Mouse (Mus musculus) midbrain, embryonic 14.5 days (tissue): Measurements from ENCODE around the gene Fiz1. TPM values are rescaled to one million over a fixed set of nuclear protein-coding genes. Genes with fewer than 3 reads are reported as not detected.

Source experiments
- polyA plus RNA-seq: library from polyadenylated mRNA; unstranded; fragments of >200 nt; fragmentation: Nextera tagmentation; extraction: Ambion mirVana; gene quantifications from 2 replicates; pipeline ENCODE4 v1.2.1, GENCODE M21; 2014

Fiz1 gene
- polyA plus RNA-seq, 1 experiment from 2014 or later = 38.0 TPM

Other genes with a start within 250 kb of the Fiz1 start
- gene Fam71e2, start 243.4 kb downstream of the Fiz1 start, polyA plus RNA-seq = not detected in 2 replicates
- gene Il11, start 231.8 kb downstream of the Fiz1 start, polyA plus RNA-seq = 0.17 and 0.43 TPM in 2 replicates
- gene Tmem190, start 231.8 kb downstream of the Fiz1 start, polyA plus RNA-seq = not detected in 2 replicates
- 2.7 and 3.5 TPM in 2 replicates for gene Tmem238, start 225.0 kb downstream of the Fiz1 start, polyA plus RNA-seq
- 149 and 188 TPM in 2 replicates for gene Rpl28, start 221.8 kb downstream of the Fiz1 start, polyA plus RNA-seq
- gene Ube2s, start 202.1 kb downstream of the Fiz1 start, polyA plus RNA-seq = 290 and 338 TPM in 2 replicates
- gene Shisa7, start 170.0 kb downstream of the Fiz1 start, polyA plus RNA-seq = 14.0 and 19.4 TPM in 2 replicates
- 3.5 and 6.6 TPM in 2 replicates for gene Isoc2b, start 144.4 kb downstream of the Fiz1 start, polyA plus RNA-seq
- 0.43 and 0.54 TPM in 2 replicates for gene Isoc2a, start 137.5 kb downstream of the Fiz1 start, polyA plus RNA-seq
- 0.55 TPM in 1 of 2 replicates, not detected in the other for gene Gm36210, start 108.2 kb downstream of the Fiz1 start, polyA plus RNA-seq
- gene Zfp628, start 99.5 kb downstream of the Fiz1 start, polyA plus RNA-seq = 4.6 and 5.1 TPM in 2 replicates
- gene Nat14, start 92.7 kb downstream of the Fiz1 start, polyA plus RNA-seq = 24.0 and 28.9 TPM in 2 replicates
- 0.12 and 0.84 TPM in 2 replicates for gene Ssc5d, start 88.9 kb downstream of the Fiz1 start, polyA plus RNA-seq
- not detected in 2 replicates for gene Sbk2, start 50.3 kb downstream of the Fiz1 start, polyA plus RNA-seq
- gene Sbk3, start 43.5 kb downstream of the Fiz1 start, polyA plus RNA-seq = 0.59 and 0.89 TPM in 2 replicates
- 69.3 and 76.5 TPM in 2 replicates for gene Zfp579, start 18.5 kb downstream of the Fiz1 start, polyA plus RNA-seq
- 8.4 and 9.4 TPM in 2 replicates for gene Zfp524, start 282 bp downstream of the Fiz1 start, polyA plus RNA-seq
- 1.3 TPM in 1 of 2 replicates, not detected in the other for gene Gm44973, start 799 bp upstream of the Fiz1 start, polyA plus RNA-seq
- 6.8 and 8.3 TPM in 2 replicates for gene Zfp865, start 5.7 kb upstream of the Fiz1 start, polyA plus RNA-seq
- gene Ccdc106, start 5.9 kb upstream of the Fiz1 start, polyA plus RNA-seq = 47.0 and 63.6 TPM in 2 replicates
- gene 4632433K11Rik, start 19.4 kb upstream of the Fiz1 start, polyA plus RNA-seq = not detected in 2 replicates
- 9.1 and 10.8 TPM in 2 replicates for gene Zfp784, start 23.7 kb upstream of the Fiz1 start, polyA plus RNA-seq
- gene Zfp580, start 36.8 kb upstream of the Fiz1 start, polyA plus RNA-seq = 104 and 105 TPM in 2 replicates
- gene U2af2, start 47.4 kb upstream of the Fiz1 start, polyA plus RNA-seq = 111 and 115 TPM in 2 replicates
- 104 and 119 TPM in 2 replicates for gene Epn1, start 65.5 kb upstream of the Fiz1 start, polyA plus RNA-seq
- gene Rfpl4, start 102.3 kb upstream of the Fiz1 start, polyA plus RNA-seq = not detected in 2 replicates
- 0.36 and 0.41 TPM in 2 replicates for gene Rasl2-9, start 111.3 kb upstream of the Fiz1 start, polyA plus RNA-seq
- gene Vmn1r55, start 135.0 kb upstream of the Fiz1 start, polyA plus RNA-seq = 0.01 TPM in 1 of 2 replicates, not detected in the other
- not detected in 2 replicates for gene Vmn1r56, start 182.1 kb upstream of the Fiz1 start, polyA plus RNA-seq
- not detected in 2 replicates for gene Vmn1r57, start 203.8 kb upstream of the Fiz1 start, polyA plus RNA-seq